Mouse (Mus musculus) myocyte (in vitro differentiated cells): ENCODE data around the gene Rrnad1. TPM values are rescaled to one million over a fixed set of nuclear protein-coding genes. Genes with fewer than 3 reads are reported as not detected.
A peak's percentile ranks its signal among the peaks of the same experiment; 100 is the strongest.

ENCODE experiments used
- H3K27me3 ChIP-seq: one replicate; pipeline ENCODE4 v1.6.1; 2011; ENCODE audit not compliant: control insufficient read depth, insufficient read depth, insufficient read length
- H3K36me3 ChIP-seq: one replicate; pipeline ENCODE4 v1.6.1; 2011; ENCODE audit not compliant: control insufficient read depth, insufficient read depth
- H3K4me2 ChIP-seq: one replicate; pipeline ENCODE4 v1.6.1; 2011; ENCODE audit warnings: low read depth, control low read depth
- H3K4me3 ChIP-seq: one replicate; pipeline ENCODE4 v1.5.1; 2011; ENCODE audit warnings: mild to moderate bottlenecking, control low read depth, moderate library complexity
- H3K79me2 ChIP-seq: one replicate; pipeline ENCODE4 v1.6.1; 2011; ENCODE audit not compliant: control insufficient read depth, insufficient read depth
- H3ac ChIP-seq: one replicate; pipeline ENCODE4 v1.6.1; 2011; ENCODE audit not compliant: control insufficient read depth, insufficient read length
- CEBPB ChIP-seq: IDR thresholded peaks from 2 replicates; pipeline ENCODE4 v1.6.1; 2011; ENCODE audit warnings: mild to moderate bottlenecking, moderate library complexity; ENCODE audit not compliant: poor library complexity, insufficient read depth, severe bottlenecking
- E2F4 ChIP-seq: IDR thresholded peaks from one replicate; pipeline ENCODE4 v1.6.1; 2011; ENCODE audit warnings: mild to moderate bottlenecking, control low read depth, moderate library complexity; ENCODE audit not compliant: insufficient read depth
- MAX ChIP-seq: IDR thresholded peaks from one replicate; pipeline ENCODE4 v1.6.1; 2011; ENCODE audit warnings: low read depth, mild to moderate bottlenecking, control low read depth
- MYOD1 ChIP-seq, 3 experiments: IDR thresholded peaks; one replicate each; pipeline ENCODE4 v1.6.1; 2011; ENCODE audit warnings: control low read depth in 2 of 3, low read depth in 2 of 3, mild to moderate bottlenecking in 2 of 3, moderate library complexity in 1 of 3; ENCODE audit not compliant: insufficient read length in 2 of 3, control insufficient read depth in 1 of 3
- MYOG ChIP-seq, 3 experiments: IDR thresholded peaks; one replicate each; pipeline ENCODE4 v1.6.1; 2011; ENCODE audit warnings: control low read depth in 2 of 3, low read depth in 2 of 3, mild to moderate bottlenecking in 2 of 3; ENCODE audit not compliant: insufficient read length in 2 of 3, control insufficient read depth in 1 of 3, insufficient read depth in 1 of 3
- POLR2A ChIP-seq: IDR thresholded peaks from one replicate; pipeline ENCODE4 v1.6.1; 2011; ENCODE audit warnings: low read depth, mild to moderate bottlenecking, control low read depth, moderate library complexity; ENCODE audit not compliant: insufficient read length
- POLR2AphosphoS2 ChIP-seq: IDR thresholded peaks from one replicate; pipeline ENCODE4 v1.6.1; 2011; ENCODE audit warnings: low read depth, control low read depth; ENCODE audit not compliant: insufficient read length
- REST ChIP-seq: IDR thresholded peaks from one replicate; pipeline ENCODE4 v1.6.1; 2011; ENCODE audit warnings: mild to moderate bottlenecking, control low read depth, moderate library complexity; ENCODE audit not compliant: insufficient read depth, insufficient read length
- SRF ChIP-seq: IDR thresholded peaks from one replicate; pipeline ENCODE4 v1.6.1; 2011; ENCODE audit warnings: low read depth; ENCODE audit not compliant: control insufficient read depth, insufficient read length
- TCF12 ChIP-seq: IDR thresholded peaks from one replicate; pipeline ENCODE4 v1.6.1; 2011; ENCODE audit warnings: mild to moderate bottlenecking, control low read depth; ENCODE audit not compliant: poor library complexity, insufficient read depth, severe bottlenecking
- TCF3 ChIP-seq: IDR thresholded peaks from one replicate; pipeline ENCODE4 v1.6.1; 2011; ENCODE audit warnings: low read depth, control low read depth; ENCODE audit not compliant: insufficient read length
- USF1 ChIP-seq: IDR thresholded peaks from one replicate; pipeline ENCODE4 v1.6.1; 2011; ENCODE audit warnings: low read depth, mild to moderate bottlenecking, control low read depth, moderate library complexity
- polyA plus RNA-seq: library from polyadenylated mRNA; unstranded; fragments of >200 nt; fragmentation: generic; extraction: Trizol; gene quantifications from one replicate; pipeline ENCODE4 v1.2.1, GENCODE M21; 2012; ENCODE audit warnings: missing spikeins

Rrnad1 gene
- polyA plus RNA-seq, 1 experiment, result 7.0 TPM

DNA sequence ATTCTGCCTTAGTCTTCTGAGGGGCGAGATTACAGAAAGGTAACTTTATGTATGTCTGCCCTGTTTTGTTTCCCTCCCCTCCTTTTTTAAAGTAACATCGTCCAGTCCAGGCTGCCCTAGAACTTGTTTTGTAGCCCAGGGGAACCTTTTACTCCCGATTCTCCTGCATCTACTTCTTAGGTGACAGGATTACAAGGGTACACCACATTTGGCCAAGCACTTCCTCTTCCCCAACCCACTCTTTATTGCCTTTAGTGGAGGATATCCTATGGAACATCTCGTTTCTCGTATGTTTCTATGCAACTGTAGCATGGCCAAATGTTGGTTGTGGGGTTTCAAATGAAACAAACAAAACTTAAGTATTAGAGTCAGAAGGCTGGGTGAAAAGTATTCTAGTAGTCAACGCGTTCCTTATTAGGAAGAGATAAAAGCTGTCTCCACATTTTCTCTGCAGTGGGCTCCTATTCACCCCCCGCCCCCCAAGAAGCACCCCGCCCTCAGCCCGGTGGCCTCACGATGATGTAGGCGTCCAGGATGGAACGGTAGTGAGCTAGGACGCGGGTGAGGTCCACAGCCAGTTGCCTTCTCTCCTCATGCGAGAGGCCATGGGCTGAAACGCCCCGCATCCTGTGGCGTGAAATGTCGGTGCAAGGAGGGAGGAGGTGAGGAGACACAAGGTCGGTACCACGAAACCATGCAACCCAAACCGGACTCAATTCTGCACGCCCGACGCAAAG lies 1.0 kb downstream of the Rrnad1 start:
- Histone ChIP-seq H3K36me3 (peaks cover 28% of the 10 kb centered on the region), H3K4me3 (peak overlapping the region; percentile 96), H3K79me2 (peaks cover 55% of the 10 kb centered on the region), H3ac (peak overlapping the region; percentile 79), H3K27me3 (no peaks in the 10 kb centered on the region), H3K4me2 (peak overlapping the region; percentile 100)
- no peak for TF ChIP-seq SRF
- TF ChIP-seq POLR2AphosphoS2, result no peak
- no peak for TF ChIP-seq MAX
- TF ChIP-seq MYOG (IDR thresholded peaks at IDR 0.05; ENCODE audit: control insufficient read depth in 1 of 3, insufficient read depth in 1 of 3, insufficient read length in 2 of 3, low read depth in 2 of 3), result no peak
- TF ChIP-seq E2F4, result no peak

DNA sequence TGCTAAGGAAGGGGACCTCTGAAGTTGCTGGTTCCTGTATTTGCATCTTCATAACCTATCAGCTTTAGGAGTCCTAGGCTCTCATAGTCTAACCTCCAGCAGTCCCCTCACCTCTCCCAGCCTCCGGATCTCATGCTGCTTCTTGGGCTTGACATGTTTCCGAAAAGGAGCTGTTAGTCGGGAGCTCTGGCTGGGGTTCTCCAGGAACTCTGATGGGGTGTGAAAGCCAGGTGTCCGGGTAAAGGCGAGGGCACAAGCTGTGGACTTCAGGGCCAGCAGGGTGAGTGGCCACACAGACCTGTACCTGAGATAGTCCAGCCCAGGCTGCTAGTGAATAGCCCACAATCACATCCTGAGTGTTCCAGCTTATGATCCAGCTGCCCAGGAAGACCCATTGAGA lies 3.1 kb downstream of the Rrnad1 start:
- H3K27me3 ChIP-seq, result no peaks in the 10 kb centered on the region
- H3K4me2 ChIP-seq, result no peak overlapping the region
- H3K36me3 ChIP-seq, result peaks cover 43% of the 10 kb centered on the region
- H3ac ChIP-seq, result no peak overlapping the region
- H3K79me2 ChIP-seq, result peaks cover 37% of the 10 kb centered on the region
- no peak overlapping the region for H3K4me3 ChIP-seq
- TF ChIP-seq MYOG (IDR thresholded peaks at IDR 0.05; ENCODE audit: control insufficient read depth in 1 of 3, insufficient read depth in 1 of 3, insufficient read length in 2 of 3, low read depth in 2 of 3), result no peak
- TF ChIP-seq TCF3, result no peak
- no peak for TF ChIP-seq CEBPB
- no peak for TF ChIP-seq MYOD1 (IDR thresholded peaks at IDR 0.05; ENCODE audit: control insufficient read depth in 1 of 3, insufficient read length in 2 of 3, low read depth in 2 of 3)
- TF ChIP-seq MAX, result no peak
- peak; percentile 62 for TF ChIP-seq POLR2AphosphoS2
- no peak for TF ChIP-seq REST
- no peak for TF ChIP-seq E2F4

DNA sequence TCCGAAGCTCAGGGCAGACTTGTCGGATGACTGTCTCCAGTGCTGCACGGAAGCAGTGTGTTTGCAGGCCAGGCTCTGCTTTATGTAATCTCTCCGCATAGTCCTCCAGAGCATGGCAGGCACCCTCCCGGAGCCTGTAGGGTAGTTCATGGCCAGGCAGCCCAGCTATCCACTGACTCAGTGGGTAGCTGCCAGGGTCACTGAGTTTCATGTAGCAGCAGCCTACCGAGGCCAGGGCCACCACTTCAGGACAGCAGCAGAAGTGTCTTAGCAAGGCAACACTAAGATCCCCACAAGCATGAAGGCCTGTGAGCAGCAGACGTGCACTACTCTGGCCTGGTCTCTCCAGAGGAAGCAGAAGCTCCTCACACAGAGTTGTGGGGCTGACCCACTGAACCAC lies 5.5 kb downstream of the Rrnad1 start:
- Histone ChIP-seq H3K4me2 (no peak overlapping the region), H3K36me3 (peaks cover 40% of the 10 kb centered on the region), H3K27me3 (no peaks in the 10 kb centered on the region), H3K4me3 (no peak overlapping the region), H3K79me2 (peaks cover 28% of the 10 kb centered on the region), H3ac (no peak overlapping the region)
- TF ChIP-seq MAX (no peak), POLR2AphosphoS2 (peak; percentile 53), MYOG (IDR thresholded peaks at IDR 0.05; ENCODE audit: control insufficient read depth in 1 of 3, insufficient read depth in 1 of 3, insufficient read length in 2 of 3, low read depth in 2 of 3) (no peak), USF1 (no peak)

DNA sequence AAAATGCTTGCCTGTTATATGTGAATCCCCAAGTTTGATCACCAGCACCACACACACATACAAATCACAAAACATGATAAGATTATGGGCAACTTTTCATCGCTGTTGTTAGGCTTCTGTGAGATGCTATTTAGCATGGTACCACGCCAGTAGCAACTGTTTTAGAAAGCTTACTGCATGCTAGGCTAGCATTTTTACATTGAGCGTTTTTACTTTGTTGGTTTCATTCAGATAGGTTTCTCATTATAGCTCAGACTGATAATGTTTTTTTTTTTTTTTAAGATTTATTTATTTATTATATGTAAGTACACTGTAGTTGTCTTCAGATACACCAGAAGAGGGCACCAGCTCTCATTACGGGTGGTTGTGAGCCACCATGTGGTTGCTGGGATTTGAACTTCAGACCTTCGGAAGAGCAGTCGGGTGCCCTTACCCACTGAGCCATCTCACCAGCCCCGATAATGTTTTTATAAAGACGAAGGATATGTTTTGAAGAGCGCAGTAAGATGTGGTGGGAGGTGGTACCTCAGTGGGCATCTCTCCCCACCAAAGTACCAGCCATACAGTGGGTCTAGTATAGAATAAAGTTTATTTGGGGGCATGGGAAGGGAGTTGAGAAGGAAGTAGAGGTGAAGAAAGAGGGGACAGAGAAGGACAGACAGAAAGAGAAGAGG lies 10.1 kb downstream of the Rrnad1 start:
- Histone ChIP-seq H3K4me2 (peak overlapping the region; percentile 100), H3K27me3 (no peaks in the 10 kb centered on the region), H3K79me2 (peaks cover 15% of the 10 kb centered on the region), H3K36me3 (peaks cover 40% of the 10 kb centered on the region), H3ac (peak overlapping the region; percentile 48), H3K4me3 (peak overlapping the region; percentile 46)
- no peak for TF ChIP-seq MYOG (IDR thresholded peaks at IDR 0.05; ENCODE audit: control insufficient read depth in 1 of 3, insufficient read depth in 1 of 3, insufficient read length in 2 of 3, low read depth in 2 of 3)
- no peak for TF ChIP-seq MAX
- no peak for TF ChIP-seq USF1
- no peak for TF ChIP-seq E2F4
- no peak for TF ChIP-seq REST
- no peak for TF ChIP-seq MYOD1 (IDR thresholded peaks at IDR 0.05; ENCODE audit: control insufficient read depth in 1 of 3, insufficient read length in 2 of 3, low read depth in 2 of 3)
- no peak for TF ChIP-seq SRF
- no peak for TF ChIP-seq POLR2A
- no peak for TF ChIP-seq TCF12
- TF ChIP-seq POLR2AphosphoS2, result no peak
- no peak for TF ChIP-seq CEBPB
- no peak for TF ChIP-seq TCF3
